Mouse (Mus musculus): Measurements from ENCODE around the gene Jund.

- TF ChIP-seq CTCF (IDR thresholded peaks at IDR 0.05) (no peak; the same call in 1 of the 2 replicates), POLR2A (IDR thresholded peaks at IDR 0.05; ENCODE audit: insufficient read depth, low read depth, low read length) (no peak), EP300 (IDR thresholded peaks at IDR 0.05; ENCODE audit: insufficient read depth, low read depth, low read length) (peak; percentile 42; the same call in 1 of the 2 replicates)
Measured at GRCm38 (mm10) chr8:70718297-70718696, 19.5 kb downstream of the Jund start, which contains the start of gene Gm3336.

All from heart, adult 2 months (tissue).